Mouse (Mus musculus) cerebellum, adult 8-10 months (tissue): ENCODE measurements at regions not wholly inside any gene's neighbourhood (a gene's known extent, or its start where the extent isn't known, plus 50 kb on each side); places are given as distances from the start of the nearest gene placed in this dataset.

Experiments
- DNase-seq: peaks from one replicate; pipeline ENCODE4 v3.0.0; 2022

DNA sequence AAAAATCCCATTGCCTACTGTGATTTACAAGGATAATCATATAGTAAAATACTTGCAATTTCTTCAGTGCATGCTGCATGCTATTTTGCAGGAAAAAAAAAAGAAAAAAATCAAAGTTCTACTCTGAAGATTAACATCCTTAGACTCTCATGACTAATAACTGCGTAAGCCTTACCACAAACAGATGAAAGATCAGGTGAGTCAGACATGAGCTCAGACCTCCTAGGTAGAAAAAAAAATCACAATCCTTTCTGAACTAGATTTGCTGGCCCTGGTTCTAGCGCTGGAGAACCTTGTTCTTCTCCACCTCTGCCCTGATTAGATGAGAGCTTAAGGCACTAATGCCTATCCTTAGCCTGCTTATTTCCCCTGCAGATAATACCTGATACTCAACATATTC, 96.1 kb upstream of the Snap25 start:
- DNase-seq, result no peak

GRCm38 (mm10) chr2:136618114-136618513, 95.1 kb upstream of the Snap25 start:
- no peak for DNase-seq

- no peak for DNase-seq
Measured at GRCm38 (mm10) chr2:136620309-136620708, 92.9 kb upstream of the Snap25 start.

- no peak for DNase-seq
Measured at GRCm38 (mm10) chr2:136620969-136621368, 92.3 kb upstream of the Snap25 start.

DNA sequence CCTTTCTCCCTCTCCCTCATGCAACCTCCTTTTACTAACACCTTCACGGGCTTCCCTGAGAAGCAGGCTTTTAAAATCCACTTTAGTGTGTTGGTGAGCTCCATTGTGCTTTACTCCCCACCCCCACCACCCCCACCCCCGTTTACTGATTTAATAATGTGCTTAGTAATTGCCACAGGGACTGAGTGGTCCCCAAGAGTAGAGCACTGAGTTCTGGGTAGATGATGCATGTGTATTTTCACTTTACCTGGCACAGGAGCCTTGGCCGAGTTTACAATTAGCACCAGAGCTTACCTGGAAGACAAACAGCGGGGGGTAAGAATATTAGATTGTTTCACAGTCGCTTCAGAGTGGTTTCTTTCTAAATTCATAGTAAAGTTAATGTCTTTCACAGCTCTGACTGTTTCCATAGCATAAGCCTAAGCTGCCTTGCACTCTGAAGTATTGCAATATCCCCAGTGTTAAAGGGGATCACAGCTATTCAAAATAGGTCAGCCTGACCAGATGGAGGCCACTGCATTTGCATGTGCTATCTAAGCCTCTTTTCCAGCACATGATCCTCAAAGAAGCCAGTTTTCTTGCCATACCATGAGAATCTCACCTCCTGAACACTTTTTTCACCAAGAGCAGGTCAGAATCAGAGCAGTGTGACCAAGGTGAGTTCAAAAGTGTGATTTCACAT, 89.3 kb upstream of the Snap25 start:
- DNase-seq, result no peak

- no peak for DNase-seq
Measured at GRCm38 (mm10) chr2:136624490-136624850, 88.8 kb upstream of the Snap25 start.

DNA sequence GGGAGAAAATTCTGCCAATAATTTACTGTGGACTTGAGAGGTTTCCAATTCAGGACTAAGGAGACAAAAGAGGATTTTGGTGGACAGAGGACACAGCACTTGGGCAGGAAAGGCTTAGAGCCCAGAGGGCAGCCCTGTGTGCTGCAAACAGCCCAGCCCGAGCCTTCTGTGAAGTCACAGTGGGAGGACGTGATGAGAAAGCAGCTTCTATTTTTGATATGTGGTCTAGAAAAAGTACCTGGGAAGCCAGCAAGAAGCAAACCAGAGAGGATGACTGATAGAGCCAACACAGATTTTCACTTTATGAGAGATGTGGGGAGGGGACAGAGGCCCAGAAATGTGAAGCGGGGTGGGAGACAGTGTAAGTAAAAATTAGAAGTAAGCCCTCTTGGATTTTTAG, 66.3 kb upstream of the Snap25 start:
- peak; percentile 60 for DNase-seq

DNA sequence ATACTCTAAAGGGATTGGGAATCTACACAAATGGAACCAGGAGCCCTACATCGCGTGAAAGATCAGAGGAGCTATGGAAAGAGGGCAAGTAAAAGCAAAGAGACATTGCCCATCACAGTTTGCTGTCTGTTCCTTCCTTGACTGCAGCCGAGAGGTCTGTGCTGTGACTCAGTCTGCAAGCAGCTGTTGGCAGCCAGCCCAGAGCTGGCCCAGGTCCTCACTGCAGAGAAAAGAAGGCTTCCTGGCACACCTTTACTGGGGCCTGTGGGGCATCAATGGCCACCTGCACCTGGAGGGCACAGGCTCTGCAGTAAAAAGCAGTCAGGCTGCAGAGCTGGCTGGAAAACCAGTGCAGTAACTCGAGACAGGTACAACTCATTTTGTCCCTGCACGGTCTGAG, 64.6 kb upstream of the Snap25 start:
- DNase-seq, result peak; percentile 93

- no peak for DNase-seq
Measured at GRCm38 (mm10) chr2:136650721-136651120, 62.5 kb upstream of the Snap25 start.

- DNase-seq, result no peak
Measured at GRCm38 (mm10) chr2:136652206-136653003, 60.8 kb upstream of the Snap25 start.
